Mouse (Mus musculus) Patski (cell line): ENCODE measurements around the gene Zfp644. TPM values are rescaled to one million over a fixed set of nuclear protein-coding genes. Genes with fewer than 3 reads are reported as not detected.

Experiments
- ATAC-seq: fragments of 100-300 bp; one replicate; pipeline ENCODE4 v1.8.0; 2021
- CTCF ChIA-PET: fragments of 350-600 bp; sonication (Branson Sonifier 250); formaldehyde crosslinking; loops from one replicate; lab custom pipeline; 2022; ENCODE audit warnings: inconsistent platforms; lab: Charles Lee
- POLR2A ChIA-PET: fragments of 350-600 bp; sonication (Branson Sonifier 250); formaldehyde crosslinking; loops from one replicate; lab custom pipeline; 2022; ENCODE audit warnings: antibody characterized with exemption, inconsistent platforms; lab: Charles Lee
- DNase-seq: peaks from one replicate; pipeline ENCODE4 v3.0.0-alpha.2; 2011; ENCODE audit warnings: low read depth, low spot score
- H3K27me3 ChIP-seq: fragments of 371-371 bp; one replicate; pipeline ENCODE4 v1.5.1; 2021
- CTCF ChIP-seq: fragments of 100-300 bp; IDR thresholded peaks from one replicate; pipeline ENCODE4 v1.5.1; 2021
- in situ Hi-C: fragments of 300-500 bp; cut with MboI; formaldehyde crosslinking; loops from 3 replicates; pipeline ENCODE4 v1.11.1; 2018; ENCODE audit warnings: low pct_unique_long_range_greater_than_20kb, mixed read lengths
- polyA plus RNA-seq: library from polyadenylated mRNA; unstranded; gene quantifications from one replicate; pipeline ENCODE4 v1.2.3, GENCODE M21; 2021

Zfp644 gene
- polyA plus RNA-seq, 1 experiment from 2014 or later: 33.8 TPM

- TF ChIP-seq CTCF: no peak
- ChIA-PET CTCF (interaction anchor here (1.9 to 2.2 kb wide), 3 partner anchors 9 to 23 kb away, joined by 5 to 6 read pairs (median 5); no protein-coding TSS in a partner anchor), POLR2A (interaction anchor here (0.7 kb wide), 1 partner anchor 23 kb away, joined by 3 read pairs; no protein-coding TSS in a partner anchor)
- DNase-seq: no peak
- no peaks in the 10 kb centered on the region for H3K27me3 ChIP-seq
- ATAC-seq: no peak
- in situ Hi-C loops: no loop called here
Measured at GRCm38 (mm10) chr5:106671893-106672292, 25.2 kb downstream of the Zfp644 start.

GRCm38 (mm10) chr5:106664910-106665309, 32.2 kb downstream of the Zfp644 start:
- DNase-seq: no peak
- no peaks in the 10 kb centered on the region for H3K27me3 ChIP-seq
- ChIA-PET POLR2A (interaction anchor here (1.2 to 1.4 kb wide), 2 partner anchors 9 to 13 kb away, joined by 3 to 4 read pairs; no protein-coding TSS in a partner anchor), CTCF (interaction anchor here (1.0 to 2.0 kb wide), 4 partner anchors 10 to 35 kb away, joined by 3 to 7 read pairs (median 4); no protein-coding TSS in a partner anchor)
- in situ Hi-C loops: no loop called here
- no peak for ATAC-seq
- TF ChIP-seq CTCF: no peak

GRCm38 (mm10) chr5:106660867-106661266, 36.2 kb downstream of the Zfp644 start:
- DNase-seq (no peak), ATAC-seq (no peak)
- in situ Hi-C loops: no loop called here
- CTCF ChIA-PET: no interaction called here
- no peak for TF ChIP-seq CTCF
- POLR2A ChIA-PET: no interaction called here
- no peaks in the 10 kb centered on the region for H3K27me3 ChIP-seq

- no peaks in the 10 kb centered on the region for H3K27me3 ChIP-seq
- ATAC-seq (no peak), DNase-seq (no peak)
- ChIA-PET POLR2A (interaction anchor here (1.4 kb wide), 1 partner anchor 11 kb away, joined by 4 read pairs; no protein-coding TSS in a partner anchor), CTCF (interaction anchor here (3.5 kb wide), 1 partner anchor 10 kb away, joined by 12 read pairs; no protein-coding TSS in a partner anchor)
- in situ Hi-C loops: loop anchor here (5.0 kb wide), 1 partner anchor 276 kb away; no protein-coding TSS in a partner anchor
- no peak for TF ChIP-seq CTCF
Measured at GRCm38 (mm10) chr5:106652790-106653328, 44.2 kb downstream of the Zfp644 start.

GRCm38 (mm10) chr5:106652220-106652753, 44.8 kb downstream of the Zfp644 start:
- no peak for TF ChIP-seq CTCF
- no peak for ATAC-seq
- H3K27me3 ChIP-seq: no peaks in the 10 kb centered on the region
- POLR2A ChIA-PET: interaction anchor here (0.9 to 1.4 kb wide), 2 partner anchors 12 to 21 kb away, joined by 3 to 4 read pairs; no protein-coding TSS in a partner anchor
- no peak for DNase-seq
- in situ Hi-C loops: loop anchor here (5.0 kb wide), 1 partner anchor 275 kb away; no protein-coding TSS in a partner anchor
- CTCF ChIA-PET: interaction anchor here (1.0 to 3.5 kb wide), 2 partner anchors 11 to 288 kb away, joined by 3 to 12 read pairs; no protein-coding TSS in a partner anchor

GRCm38 (mm10) chr5:106649995-106650394, 47.1 kb downstream of the Zfp644 start:
- no peak for TF ChIP-seq CTCF
- DNase-seq: no peak
- POLR2A ChIA-PET: interaction anchor here (0.6 to 0.7 kb wide), 2 partner anchors 10 to 36 kb away, joined by 3 to 5 read pairs; no protein-coding TSS in a partner anchor
- no peak for ATAC-seq
- in situ Hi-C loops: loop anchor here (5.0 kb wide), 2 partner anchors 188 to 273 kb away; no protein-coding TSS in a partner anchor
- no peaks in the 10 kb centered on the region for H3K27me3 ChIP-seq
- CTCF ChIA-PET: interaction anchor here (0.9 to 2.1 kb wide), 6 partner anchors 10 to 187 kb away, joined by 3 to 7 read pairs (median 3); no protein-coding TSS in a partner anchor

- no peak for ATAC-seq
Measured at GRCm38 (mm10) chr5:106649441-106649840, 47.6 kb downstream of the Zfp644 start.

GRCm38 (mm10) chr5:106643434-106643833, 53.7 kb downstream of the Zfp644 start:
- ChIA-PET CTCF (no interaction called here), POLR2A (no interaction called here)
- DNase-seq (no peak), ATAC-seq (no peak)
- H3K27me3 ChIP-seq: no peaks in the 10 kb centered on the region
- in situ Hi-C loops: no loop called here
- TF ChIP-seq CTCF: no peak

More at GRCm38 (mm10) chr5:106649441-106649840, 47.6 kb downstream of the Zfp644 start:
- in situ Hi-C loops: loop anchor here (5.0 kb wide), 1 partner anchor 187 kb away; no protein-coding TSS in a partner anchor
- no peak for DNase-seq
- no peaks in the 10 kb centered on the region for H3K27me3 ChIP-seq
- POLR2A ChIA-PET: interaction anchor here (0.7 kb wide), 1 partner anchor 36 kb away, joined by 3 read pairs; no protein-coding TSS in a partner anchor
- TF ChIP-seq CTCF: peak; percentile 31
- CTCF ChIA-PET: interaction anchor here (0.9 to 2.1 kb wide), 5 partner anchors 10 to 187 kb away, joined by 3 to 7 read pairs (median 3); no protein-coding TSS in a partner anchor

- no peaks in the 10 kb centered on the region for H3K27me3 ChIP-seq
- ChIA-PET POLR2A (interaction anchor here (1.2 kb wide), 2 partner anchors 12 to 37 kb away, joined by 3 to 4 read pairs; no protein-coding TSS in a partner anchor), CTCF (interaction anchor here (0.8 to 1.6 kb wide), 7 partner anchors 9 to 718 kb away, joined by 3 to 5 read pairs (median 3); no protein-coding TSS in a partner anchor)
- DNase-seq (no peak), ATAC-seq (no peak)
- no peak for TF ChIP-seq CTCF
- in situ Hi-C loops: no loop called here
Measured at GRCm38 (mm10) chr5:106641876-106642275, 55.2 kb downstream of the Zfp644 start.

GRCm38 (mm10) chr5:106640235-106640809, 56.8 kb downstream of the Zfp644 start:
- ChIA-PET POLR2A (no interaction called here), CTCF (no interaction called here)
- DNase-seq: no peak
- H3K27me3 ChIP-seq: no peaks in the 10 kb centered on the region
- ATAC-seq: no peak
- in situ Hi-C loops: no loop called here
- no peak for TF ChIP-seq CTCF
